Mouse (Mus musculus): Measurements from ENCODE around the gene Eml4.

Gene Eml4

DNA sequence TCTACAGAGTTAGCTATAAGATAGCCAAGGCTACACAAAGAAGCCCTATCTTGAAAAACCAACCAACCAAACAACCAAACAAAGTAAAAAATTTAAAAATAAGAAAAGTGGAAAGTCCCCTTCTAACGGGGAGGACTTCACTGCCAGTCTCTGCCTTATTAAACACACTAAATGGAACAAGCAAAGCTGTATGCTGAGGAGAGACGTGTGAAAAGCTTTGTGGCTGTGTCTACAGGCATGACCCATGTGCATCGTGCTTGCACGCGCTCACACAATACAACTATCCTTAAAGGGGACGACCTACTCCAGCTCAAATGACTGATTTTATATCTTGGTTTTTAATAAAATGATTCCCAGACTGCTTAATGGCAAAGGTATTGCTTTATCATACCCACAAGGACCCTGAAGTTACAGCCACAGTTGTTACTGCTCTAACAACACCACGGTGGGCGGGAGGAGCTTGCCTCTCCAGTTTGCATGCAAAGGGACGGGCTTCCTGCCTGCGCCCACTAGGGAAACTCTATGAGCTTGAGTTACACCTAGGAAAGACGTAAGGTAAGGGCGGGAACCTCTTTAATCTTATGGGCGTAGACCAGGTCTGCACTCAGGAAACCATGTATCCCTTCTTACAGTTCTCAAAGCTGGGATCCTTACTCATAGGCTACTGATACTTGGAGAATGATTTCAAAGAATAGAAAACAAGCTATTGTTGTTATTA, 11.2 kb upstream of the Eml4 start:
- in situ Hi-C loops (cut with MboI; ENCODE audit: low pct_unique_long_range_greater_than_20kb in 1 of 2, low sequenced_read_pairs in 2 of 2, unreplicated experiment in 1 of 2) = no loop called here

DNA sequence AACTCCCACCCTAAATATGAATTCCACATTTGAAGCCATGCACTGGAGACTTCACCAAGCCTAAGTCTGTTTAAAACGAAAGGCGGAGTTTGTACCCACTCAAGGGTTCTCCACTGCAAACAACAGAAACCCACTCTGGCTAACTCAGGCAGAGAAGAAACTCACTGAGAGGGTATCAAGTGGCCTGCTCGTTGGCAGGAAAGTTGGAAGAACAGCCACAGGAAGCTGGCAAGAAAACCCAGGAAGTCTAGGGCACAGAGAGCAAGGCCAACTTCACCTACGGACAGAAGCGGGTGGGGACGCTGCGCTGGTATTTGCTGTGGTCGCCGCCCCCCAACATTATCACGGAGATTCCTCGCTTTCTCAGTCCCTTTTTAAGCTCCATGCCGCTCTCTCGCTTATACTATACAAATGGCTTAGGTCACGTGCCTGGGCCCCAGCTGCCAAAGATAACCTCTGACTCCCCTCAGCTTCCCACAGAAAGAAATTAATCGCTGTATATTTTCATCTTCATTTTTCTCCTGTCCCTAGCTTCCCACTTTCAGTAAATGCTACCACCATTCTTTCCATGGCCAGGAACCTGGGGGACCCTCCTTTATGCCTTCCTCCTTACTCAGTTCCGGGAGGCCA, 9.7 kb upstream of the Eml4 start:
- in situ Hi-C loops (cut with MboI; ENCODE audit: low pct_unique_long_range_greater_than_20kb in 1 of 2, low sequenced_read_pairs in 2 of 2, unreplicated experiment in 1 of 2) = no loop called here

DNA sequence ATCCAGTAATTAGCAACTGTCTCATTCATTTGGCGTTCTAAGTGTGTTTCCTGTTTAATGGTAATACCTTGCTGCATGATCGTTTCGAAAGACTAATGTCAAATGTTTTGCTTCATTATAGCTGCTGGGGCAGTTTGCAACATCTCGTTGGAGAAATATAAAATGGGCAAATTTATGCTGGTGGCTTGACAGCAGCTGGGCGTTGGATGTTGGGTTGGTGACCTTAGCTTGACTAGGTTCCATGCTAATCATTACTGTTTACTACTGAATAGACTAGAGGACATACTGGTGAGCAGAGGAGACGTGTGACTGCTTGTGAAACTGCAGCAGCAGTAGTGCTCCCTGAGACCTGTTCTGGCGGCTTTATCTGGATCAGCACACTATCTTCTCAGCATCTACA, 6.5 kb upstream of the Eml4 start:
- in situ Hi-C loops (cut with MboI; ENCODE audit: low pct_unique_long_range_greater_than_20kb in 1 of 2, low sequenced_read_pairs in 2 of 2, unreplicated experiment in 1 of 2) = no loop called here

DNA sequence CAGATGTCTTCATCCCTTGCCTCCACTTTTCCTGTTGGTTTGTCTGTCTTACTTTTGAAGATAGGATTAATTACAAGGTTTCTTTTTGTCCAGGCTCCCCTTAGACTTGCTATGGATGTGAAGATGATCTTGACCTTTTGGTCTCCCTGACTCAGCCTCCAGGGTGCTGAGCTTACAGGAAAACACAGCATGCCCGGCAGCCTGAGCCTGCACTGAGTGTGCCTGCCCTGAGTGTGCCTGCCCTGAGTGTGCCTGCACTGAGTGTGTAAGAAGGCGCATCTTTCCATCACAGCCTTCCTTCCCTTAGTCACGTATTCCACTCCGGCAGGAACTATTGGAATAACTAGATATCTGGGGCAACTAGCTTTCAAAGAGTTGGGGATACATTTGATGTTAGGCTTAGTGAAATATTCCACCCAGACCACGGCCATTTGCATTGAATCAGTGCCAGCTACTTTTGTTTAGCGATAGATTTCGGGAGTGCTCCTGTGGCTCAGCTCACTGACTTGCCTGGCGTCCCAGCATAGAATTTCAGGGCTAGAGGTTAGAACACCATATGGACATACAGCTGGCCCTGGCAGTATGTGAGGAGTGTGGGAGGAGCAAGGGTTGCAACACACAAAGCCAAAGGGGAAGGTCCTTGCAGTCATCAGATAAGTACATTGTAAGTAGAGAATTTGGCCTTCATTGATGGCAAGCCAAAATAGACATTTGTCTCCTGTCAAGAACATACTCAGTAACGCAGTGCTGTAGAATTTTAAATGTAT, 2.5 kb upstream of the Eml4 start:
- in situ Hi-C loops (cut with MboI; ENCODE audit: low pct_unique_long_range_greater_than_20kb in 1 of 2, low sequenced_read_pairs in 2 of 2, unreplicated experiment in 1 of 2) = no loop called here

DNA sequence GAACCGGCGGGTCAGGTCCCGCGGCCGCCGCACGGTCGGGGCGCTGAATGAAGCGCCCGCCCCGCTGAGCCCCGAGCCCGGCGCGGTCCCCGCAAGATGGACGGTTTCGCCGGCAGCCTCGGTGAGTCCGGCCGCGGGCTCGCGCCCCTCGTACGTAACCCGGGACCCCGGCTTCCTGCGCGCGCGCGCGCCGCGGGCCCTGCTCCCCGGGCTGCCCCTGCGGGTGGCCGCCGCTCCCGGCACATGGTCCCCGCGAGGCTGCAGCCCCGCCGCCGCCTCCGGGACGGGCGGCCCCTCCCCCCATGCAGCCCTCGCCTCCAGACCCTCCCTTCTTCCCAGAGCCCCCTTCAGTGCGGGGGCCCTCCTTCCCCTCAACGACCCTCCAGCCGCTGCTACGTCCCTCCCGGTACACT, 394 bp downstream of the Eml4 start:
- in situ Hi-C loops (cut with MboI; ENCODE audit: low pct_unique_long_range_greater_than_20kb in 1 of 2, low sequenced_read_pairs in 2 of 2, unreplicated experiment in 1 of 2) = no loop called here

DNA sequence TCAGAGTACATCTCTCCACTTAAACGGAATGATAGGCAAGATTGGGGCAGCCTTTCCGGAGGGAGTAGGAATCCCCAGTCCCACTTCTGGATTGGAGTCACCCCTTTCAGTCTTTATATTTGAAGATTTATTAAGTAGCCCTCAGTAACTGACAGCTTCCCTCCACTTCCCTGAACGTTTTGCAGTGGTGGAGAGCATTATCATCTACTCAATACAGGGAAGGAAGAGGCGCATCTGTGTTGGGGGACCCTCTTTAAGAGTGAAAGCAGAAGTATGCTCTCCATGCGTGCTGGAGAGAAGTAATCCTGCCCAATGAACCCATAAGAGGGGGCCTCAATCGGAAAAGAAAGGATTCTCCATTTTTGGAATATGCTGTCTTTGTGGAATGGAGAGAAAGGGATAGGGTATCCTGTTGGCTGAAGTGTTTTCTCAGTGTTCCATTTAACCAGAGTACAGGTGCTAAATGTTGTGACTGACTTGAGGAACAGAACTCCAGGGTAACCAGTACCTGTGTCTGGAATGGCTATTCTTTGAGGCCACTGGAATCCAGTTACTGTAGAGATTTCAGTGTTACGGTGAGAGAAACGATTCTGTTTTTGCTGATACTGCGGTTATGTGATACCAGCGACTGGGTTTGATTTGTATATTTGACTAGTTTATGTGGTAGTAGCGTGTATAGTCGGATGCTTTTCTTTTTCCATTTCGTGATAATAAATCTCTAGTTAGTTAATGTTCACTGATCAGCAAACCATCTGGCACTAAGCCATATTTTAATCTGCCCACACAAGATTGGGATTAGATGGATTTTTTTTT, 1.1 kb downstream of the Eml4 start:
- in situ Hi-C loops (cut with MboI; ENCODE audit: low pct_unique_long_range_greater_than_20kb in 1 of 2, low sequenced_read_pairs in 2 of 2, unreplicated experiment in 1 of 2) = no loop called here

DNA sequence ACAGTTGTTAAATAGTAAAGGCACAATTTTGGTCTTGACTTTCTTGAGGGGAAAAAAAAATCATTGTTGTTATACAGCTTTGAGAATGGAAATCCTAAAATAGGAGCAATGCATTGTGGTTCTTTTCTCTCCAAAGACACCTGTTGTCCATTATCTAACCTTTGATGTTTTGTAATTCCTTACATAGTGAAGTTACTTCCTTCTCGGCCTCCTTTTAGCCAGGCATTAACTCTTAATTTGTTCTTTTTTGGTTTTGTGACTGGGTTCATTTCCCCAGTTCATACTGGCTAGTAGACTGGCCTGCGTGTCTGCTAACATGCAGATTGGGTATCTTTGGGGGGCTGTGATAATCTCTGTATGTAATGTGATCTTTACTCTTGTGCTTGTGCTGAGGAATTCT, 1.7 kb downstream of the Eml4 start:
- in situ Hi-C loops (cut with MboI; ENCODE audit: low pct_unique_long_range_greater_than_20kb in 1 of 2, low sequenced_read_pairs in 2 of 2, unreplicated experiment in 1 of 2) = no loop called here

DNA sequence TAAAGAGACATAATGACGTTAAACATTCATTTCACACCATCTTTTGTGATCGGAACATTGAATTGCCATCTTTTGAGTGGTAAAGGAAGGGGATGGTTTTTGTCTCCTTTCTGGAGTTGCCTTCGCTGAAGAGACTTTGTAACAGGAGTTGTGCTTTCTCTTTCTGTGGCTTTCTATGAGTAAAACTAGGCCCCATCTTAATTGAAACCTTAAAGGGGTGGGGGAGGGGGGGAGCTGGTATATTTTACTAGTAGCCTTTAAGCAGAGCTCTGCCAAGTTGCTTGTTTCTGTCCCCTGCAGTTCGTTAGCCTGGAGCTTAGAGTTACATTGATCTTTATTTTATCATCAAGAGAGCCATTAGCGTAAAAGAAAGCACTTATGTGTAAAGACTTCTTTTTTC, 2.3 kb downstream of the Eml4 start:
- in situ Hi-C loops (cut with MboI; ENCODE audit: low pct_unique_long_range_greater_than_20kb in 1 of 2, low sequenced_read_pairs in 2 of 2, unreplicated experiment in 1 of 2) = no loop called here

DNA sequence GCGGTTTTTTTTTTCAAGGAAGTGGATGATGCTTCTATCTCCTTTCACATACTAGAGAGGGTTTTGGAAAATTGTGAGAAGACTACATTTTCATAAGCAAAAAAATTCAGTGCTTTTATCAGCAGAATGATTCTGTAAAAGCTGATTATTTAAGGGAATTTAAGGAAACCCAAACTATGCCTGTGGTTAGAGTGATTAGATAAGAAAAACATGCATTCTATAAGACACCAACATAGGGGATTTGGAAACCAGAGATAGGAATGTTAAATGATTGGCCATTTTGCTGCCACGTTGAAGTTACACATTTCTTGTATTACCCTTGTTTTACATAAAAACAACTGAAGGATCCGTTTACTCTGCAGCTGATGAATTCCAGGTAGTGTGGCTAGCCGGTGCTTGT, 2.7 kb downstream of the Eml4 start:
- in situ Hi-C loops (cut with MboI; ENCODE audit: low pct_unique_long_range_greater_than_20kb in 1 of 2, low sequenced_read_pairs in 2 of 2, unreplicated experiment in 1 of 2) = no loop called here

DNA sequence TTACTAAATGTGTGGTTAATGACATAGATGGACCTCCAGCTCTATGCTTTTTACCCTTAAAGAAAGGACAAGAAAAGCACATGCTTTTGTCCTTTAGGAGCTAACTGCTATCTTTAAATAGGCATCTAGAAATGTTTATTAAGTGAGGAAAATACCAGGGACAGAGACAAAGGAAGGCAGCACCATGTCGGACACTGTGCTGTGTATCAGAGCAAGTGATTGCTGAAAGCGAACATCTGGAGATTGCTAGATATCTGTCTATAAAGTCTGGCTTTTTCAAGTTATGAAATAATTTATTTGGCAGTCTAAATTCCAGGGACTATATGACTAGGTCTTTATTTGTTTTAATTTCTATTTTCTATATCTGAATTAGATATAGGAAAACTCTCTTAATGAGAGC, 4.8 kb downstream of the Eml4 start:
- in situ Hi-C loops (cut with MboI; ENCODE audit: low pct_unique_long_range_greater_than_20kb in 1 of 2, low sequenced_read_pairs in 2 of 2, unreplicated experiment in 1 of 2) = no loop called here

DNA sequence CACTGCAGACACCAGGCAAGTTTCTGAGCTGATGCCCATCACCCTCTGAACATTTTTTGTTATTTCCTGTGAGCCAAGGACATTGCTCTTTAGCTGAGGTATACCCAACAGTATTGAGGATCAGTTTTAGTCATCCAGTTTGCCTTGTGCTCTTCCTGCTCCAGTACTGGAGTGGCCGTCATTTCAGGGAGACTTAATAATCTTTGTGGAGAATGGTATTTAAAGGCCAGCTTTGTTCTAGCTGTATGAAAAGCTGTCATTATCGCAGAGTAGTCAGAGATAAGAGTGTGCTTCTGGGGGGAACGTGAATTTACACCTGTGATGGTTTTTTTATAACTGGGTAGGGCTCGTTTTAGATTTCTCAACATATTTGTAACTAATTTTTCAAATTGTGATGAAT, 9.2 kb downstream of the Eml4 start:
- in situ Hi-C loops (cut with MboI; ENCODE audit: low pct_unique_long_range_greater_than_20kb in 1 of 2, low sequenced_read_pairs in 2 of 2, unreplicated experiment in 1 of 2) = no loop called here

DNA sequence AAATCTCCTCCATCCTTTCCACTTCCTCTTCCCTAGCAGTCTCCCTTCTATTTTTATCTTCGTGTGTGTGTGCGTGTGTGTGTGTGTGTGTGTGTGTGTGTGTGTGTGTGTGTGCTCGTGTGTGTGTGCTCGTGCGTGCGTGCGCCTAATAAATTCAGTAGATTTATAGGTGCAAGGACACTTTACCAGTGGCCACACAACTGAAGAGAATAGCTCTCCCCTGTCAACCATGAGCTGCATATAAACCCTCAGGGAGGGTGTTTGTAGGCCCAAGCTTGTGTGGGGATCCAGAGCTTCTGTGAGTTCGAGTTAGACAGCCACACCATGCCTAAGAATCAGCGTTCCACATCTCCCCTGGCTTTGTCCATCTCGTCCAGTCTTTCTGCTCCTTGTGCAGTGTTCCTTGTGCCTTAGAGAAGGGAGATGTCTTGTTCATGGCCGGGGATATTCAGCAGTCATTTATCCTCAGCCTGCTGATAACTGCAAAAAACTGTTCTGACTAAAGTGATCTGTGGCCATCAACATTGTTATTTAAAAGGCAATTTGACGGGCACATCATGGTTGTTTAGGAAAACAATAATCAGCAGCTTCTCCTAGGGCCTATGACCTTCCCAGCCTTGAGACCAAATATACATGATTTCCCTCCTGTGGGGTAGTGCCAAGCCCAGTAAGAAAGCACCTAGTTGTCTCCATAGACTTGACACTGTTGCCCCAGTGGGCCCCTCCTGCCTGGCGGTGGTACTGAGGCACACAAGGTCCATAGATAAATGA, 10.2 kb downstream of the Eml4 start:
- in situ Hi-C loops (cut with MboI; ENCODE audit: low pct_unique_long_range_greater_than_20kb in 1 of 2, low sequenced_read_pairs in 2 of 2, unreplicated experiment in 1 of 2) = no loop called here

DNA sequence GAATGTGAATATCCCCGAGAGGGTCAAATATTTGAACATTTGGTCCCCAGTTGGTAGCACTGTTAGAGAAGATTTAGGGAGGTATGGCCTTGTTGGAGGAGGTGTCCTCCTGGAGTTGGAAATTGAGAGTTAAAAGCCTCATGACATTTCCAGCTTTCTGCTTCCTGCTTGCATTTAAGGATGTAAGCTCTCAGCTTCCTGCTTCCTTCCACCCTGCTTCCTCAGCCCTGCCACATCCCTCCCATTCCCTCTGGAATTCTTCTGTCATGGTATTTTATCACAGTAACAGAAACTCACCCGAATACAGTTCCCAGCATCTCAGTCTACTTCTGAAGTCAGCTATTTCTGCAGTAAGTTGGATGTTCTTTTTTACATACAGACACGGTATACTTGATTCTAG, 12.3 kb downstream of the Eml4 start:
- in situ Hi-C loops (cut with MboI; ENCODE audit: low pct_unique_long_range_greater_than_20kb in 1 of 2, low sequenced_read_pairs in 2 of 2, unreplicated experiment in 1 of 2) = no loop called here

DNA sequence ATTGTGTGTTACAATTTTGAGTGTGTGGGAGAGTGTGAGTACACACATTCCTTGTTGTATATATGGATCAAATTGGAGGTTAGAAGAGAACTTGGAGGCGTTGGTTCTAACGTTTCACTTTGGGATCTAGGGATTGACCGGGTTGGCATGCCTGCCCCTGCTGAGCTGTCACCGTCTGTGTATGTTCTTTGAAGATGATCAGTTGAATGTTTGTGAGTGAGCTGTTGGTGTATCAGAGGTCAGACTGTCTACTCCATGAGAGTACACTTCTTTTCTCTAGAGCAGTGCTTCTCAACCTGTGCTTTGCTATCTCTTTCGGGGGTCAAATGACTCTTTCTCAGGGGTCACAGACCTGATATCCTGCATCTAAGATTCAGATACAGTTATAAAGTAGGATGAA, 13.6 kb downstream of the Eml4 start:
- in situ Hi-C loops (cut with MboI; ENCODE audit: low pct_unique_long_range_greater_than_20kb in 1 of 2, low sequenced_read_pairs in 2 of 2, unreplicated experiment in 1 of 2) = no loop called here

DNA sequence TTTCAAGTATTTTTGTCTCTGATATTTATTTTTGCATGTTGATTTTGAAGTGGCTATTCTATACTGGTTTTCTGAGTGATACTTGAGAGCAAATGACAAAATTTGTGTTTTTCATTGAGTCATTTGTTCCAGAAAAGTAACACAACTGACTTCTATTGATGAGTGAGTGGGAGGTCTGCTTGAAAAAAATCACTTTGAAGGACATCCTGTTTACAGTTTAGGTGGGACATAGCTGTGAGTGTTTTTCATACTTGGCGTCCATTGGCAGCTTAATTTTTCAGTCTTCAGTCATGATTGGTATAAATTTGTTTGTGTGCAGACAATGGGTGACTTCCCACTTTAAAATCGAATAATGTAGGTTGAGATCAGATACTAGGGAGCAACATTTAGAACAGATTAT, 14.4 kb downstream of the Eml4 start:
- in situ Hi-C loops (cut with MboI; ENCODE audit: low pct_unique_long_range_greater_than_20kb in 1 of 2, low sequenced_read_pairs in 2 of 2, unreplicated experiment in 1 of 2) = no loop called here

DNA sequence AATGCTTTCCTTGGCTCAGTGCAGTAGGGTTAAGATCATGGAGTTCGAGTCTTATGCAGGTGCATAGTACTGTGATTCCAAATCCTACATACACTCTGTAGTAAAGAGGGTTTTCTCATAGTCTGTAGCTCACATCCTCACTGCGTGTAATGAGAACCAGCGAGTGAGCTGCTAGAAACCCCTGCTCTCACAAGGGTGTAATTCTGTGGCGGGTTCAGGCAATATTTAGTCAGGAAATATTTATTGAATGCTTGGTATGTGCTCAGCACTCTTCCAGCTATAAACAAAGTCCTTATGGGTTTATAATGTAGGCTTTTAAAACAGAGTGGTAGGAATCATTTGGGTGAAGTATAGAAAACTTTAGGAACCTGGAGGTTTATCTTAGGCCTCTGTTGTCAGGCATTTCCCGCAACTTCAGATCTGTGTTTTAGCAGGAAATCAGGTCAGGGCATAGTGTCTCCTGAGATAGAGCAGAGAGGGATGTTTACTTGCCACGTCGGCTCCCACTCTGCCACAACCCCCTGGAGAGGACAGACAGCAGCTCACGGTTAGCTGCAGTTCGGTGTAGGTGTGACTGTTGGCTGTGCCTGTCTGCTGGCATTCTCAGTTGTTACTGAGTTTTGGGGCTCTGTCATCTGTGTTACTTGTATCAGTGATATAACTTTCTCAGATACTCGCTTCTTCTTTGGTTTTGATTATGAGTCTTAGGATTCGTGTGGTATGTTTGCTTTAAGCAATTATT, 15.1 kb downstream of the Eml4 start:
- in situ Hi-C loops (cut with MboI; ENCODE audit: low pct_unique_long_range_greater_than_20kb in 1 of 2, low sequenced_read_pairs in 2 of 2, unreplicated experiment in 1 of 2) = no loop called here

DNA sequence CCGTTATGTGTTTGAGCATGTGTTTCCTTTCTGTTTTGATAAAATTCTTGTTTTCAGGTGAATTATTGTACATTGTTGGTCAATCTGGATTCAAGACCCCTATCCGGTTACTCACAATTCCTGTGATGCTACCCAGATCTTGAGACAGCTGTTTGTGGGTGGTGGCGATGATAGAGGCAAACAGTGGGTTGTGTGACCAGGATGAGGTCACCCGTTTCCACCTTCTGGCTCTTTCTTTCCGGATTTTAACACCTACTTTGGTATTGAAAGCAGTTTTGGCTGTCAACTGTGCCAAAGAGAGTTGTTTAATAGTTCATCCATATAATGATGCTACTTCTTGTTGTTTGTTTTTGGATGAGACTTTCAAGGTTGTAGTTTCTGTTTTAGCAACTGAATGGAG, 16.7 kb downstream of the Eml4 start:
- in situ Hi-C loops (cut with MboI; ENCODE audit: low pct_unique_long_range_greater_than_20kb in 1 of 2, low sequenced_read_pairs in 2 of 2, unreplicated experiment in 1 of 2) = no loop called here

DNA sequence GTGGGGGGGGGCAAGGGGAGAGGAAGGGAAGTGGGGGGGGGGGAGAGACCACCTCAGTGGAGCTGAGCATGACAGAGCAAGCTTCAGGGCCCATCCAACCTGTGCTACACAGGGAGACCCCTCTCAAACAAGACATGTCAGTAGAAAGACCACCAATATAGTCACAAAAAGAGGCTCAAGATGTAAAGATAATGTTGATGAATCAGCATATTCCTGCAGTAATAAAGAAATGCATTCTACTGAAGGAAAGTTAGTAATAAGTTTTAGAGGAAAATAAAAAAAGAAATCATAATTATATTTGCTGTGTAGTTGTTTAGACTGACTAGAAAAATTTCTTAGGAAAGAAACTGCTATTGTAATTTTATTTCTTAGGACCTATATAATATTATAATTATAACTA, 23.4 kb downstream of the Eml4 start:
- in situ Hi-C loops (cut with MboI; ENCODE audit: low pct_unique_long_range_greater_than_20kb in 1 of 2, low sequenced_read_pairs in 2 of 2, unreplicated experiment in 1 of 2) = no loop called here

Data from mouse embryonic stem cell (cell line).